Mouse (Mus musculus) cortical plate, adult 2 months (tissue): ENCODE measurements at regions not wholly inside any gene's neighbourhood (a gene's known extent, or its start where the extent isn't known, plus 50 kb on each side); places are given as distances from the start of the nearest gene placed in this dataset.
"Not testable (repeated sequence)": the region's sequence is repeated elsewhere in the genome, so short reads cannot be mapped to it uniquely, and the experiment has no call there.

Source experiments
- H3K27ac ChIP-seq: fragments of 200-500 bp; 2 replicates; pipeline ENCODE4 v1.5.1; 2012; ENCODE audit warnings: low read length, control low read depth, inconsistent platforms; ENCODE audit not compliant: insufficient read depth
- H3K4me1 ChIP-seq: fragments of 200-500 bp; 2 replicates; pipeline ENCODE4 v1.6.1; 2011; ENCODE audit warnings: low read length; ENCODE audit not compliant: control insufficient read depth, insufficient read depth
- H3K4me3 ChIP-seq: fragments of 200-500 bp; 2 replicates; pipeline ENCODE4 v1.5.1; 2011; ENCODE audit warnings: mild to moderate bottlenecking, low read length, control low read depth; ENCODE audit not compliant: insufficient read depth
- CTCF ChIP-seq: fragments of 200-500 bp; IDR thresholded peaks from 2 replicates; pipeline ENCODE4 v1.5.1; 2011; ENCODE audit warnings: mild to moderate bottlenecking, control low read depth, low read length; ENCODE audit not compliant: insufficient read depth; ENCODE audit errors: extremely low read depth
- POLR2A ChIP-seq: fragments of 200-500 bp; IDR thresholded peaks from 2 replicates; pipeline ENCODE4 v1.6.1; 2011; ENCODE audit warnings: mild to moderate bottlenecking, low read length, control low read depth; ENCODE audit not compliant: insufficient read depth; ENCODE audit errors: extremely low read depth

DNA sequence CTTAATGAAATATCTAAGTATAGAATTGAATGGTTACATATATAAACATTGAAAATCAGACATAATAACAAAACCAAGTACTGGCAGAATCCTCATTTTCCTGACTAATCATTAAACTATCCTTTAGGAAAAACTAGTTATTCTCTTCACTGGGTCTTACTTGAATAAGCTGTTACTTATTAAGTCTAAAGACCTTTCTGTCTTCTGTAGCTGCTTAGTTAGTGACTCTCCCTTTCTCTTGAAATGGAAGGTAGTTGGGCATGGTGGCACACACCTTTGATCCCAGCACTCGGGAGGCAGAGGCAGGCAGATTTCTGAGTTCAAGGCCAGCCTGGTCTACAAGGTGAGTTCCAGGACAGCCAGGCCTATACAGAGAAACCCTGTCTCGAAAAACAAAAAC, 135.9 kb upstream of the Abcb5 start:
- not testable (repeated sequence) for H3K27ac ChIP-seq, H3K4me1 ChIP-seq

DNA sequence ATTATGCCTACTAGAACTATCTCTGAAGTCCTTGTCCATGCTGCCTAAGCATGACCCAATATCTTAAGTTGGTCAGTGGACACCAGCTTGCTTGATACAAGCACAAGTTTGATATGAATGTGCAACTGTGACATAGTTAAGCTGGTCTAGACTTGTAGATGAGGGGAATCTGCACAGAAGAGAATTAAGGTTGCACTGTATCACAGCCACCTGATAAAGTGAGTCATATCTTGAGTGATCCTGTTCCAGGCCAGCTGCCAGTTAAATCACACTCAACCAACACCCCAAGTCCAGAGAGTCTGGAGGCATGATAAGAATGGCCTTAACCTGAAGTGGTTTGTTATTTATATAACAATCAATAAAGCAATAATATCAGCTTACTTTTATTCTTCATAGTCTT, 133.5 kb upstream of the Abcb5 start:
- TF ChIP-seq CTCF (no peak), POLR2A (no peak)

More for the DNA sequence above, 135.9 kb upstream of the Abcb5 start:
- H3K4me3 ChIP-seq, result not testable (repeated sequence)

DNA sequence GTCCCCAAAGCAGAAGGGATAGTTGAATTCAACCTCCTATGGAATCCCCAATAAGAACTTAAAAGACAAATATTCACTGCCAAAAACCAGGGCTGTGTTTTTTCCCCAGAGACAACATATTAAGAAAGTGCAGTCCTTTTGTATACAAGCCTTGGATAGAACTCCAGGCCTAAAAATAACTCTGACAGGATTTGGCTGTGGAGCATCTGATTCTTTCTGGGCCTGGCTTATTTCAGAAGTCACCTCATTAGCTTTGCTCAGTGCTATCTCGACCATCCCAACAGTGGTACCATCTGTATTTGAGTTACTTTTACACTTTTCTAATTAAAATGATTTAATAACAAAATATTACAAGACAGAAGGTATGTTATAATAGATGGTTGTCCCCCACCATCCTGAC, 131.6 kb upstream of the Abcb5 start:
- no peak overlapping the region for H3K27ac ChIP-seq
- no peak overlapping the region for H3K4me3 ChIP-seq
- no peaks in the 10 kb centered on the region for H3K4me1 ChIP-seq
- no peak for TF ChIP-seq POLR2A
- no peak for TF ChIP-seq CTCF

More for the DNA sequence above, 133.5 kb upstream of the Abcb5 start:
- no peaks in the 10 kb centered on the region for H3K4me1 ChIP-seq
- H3K27ac ChIP-seq, result no peak overlapping the region
- H3K4me3 ChIP-seq, result no peak overlapping the region

DNA sequence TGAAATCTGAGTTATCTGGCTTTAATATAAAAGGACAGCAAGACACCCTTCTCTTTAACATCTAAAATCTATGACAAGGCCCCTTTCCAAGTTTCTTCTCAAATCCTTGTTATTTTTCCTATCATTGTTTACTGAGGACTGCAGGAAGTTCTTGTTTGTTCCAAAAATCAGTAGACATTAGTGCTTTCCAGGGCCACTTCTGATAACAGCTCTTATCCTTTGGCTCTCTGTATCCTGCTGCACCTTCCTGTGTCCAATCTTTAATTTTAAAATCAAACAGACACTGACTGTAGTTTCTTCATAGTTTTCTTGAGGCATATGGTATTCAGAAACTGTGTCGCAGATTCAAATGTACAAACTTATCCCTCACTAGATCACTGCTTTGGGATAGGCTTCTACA, 128.1 kb upstream of the Abcb5 start:
- Histone ChIP-seq H3K4me1 (no peaks in the 10 kb centered on the region), H3K4me3 (no peak overlapping the region), H3K27ac (no peak overlapping the region)
- TF ChIP-seq POLR2A (no peak), CTCF (no peak)

DNA sequence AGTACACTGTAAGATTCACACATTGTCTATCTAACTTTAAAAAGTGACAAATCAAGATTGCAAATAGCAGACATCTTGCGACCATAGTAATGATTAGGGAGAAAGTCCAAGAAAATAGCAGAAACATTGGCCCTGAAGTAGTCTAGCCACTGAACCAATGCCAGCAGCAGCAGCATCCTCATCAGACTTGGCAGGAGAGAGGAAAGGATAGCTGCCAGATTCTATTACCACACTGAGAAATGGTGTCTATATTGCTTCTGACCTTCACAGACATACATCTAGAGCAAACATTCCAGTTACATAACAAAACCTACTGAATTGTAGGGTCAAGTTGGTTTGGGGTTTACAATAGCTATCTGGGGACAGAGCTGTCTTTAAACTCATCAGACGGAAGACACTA, 127.2 kb upstream of the Abcb5 start:
- Histone ChIP-seq H3K27ac (no peak overlapping the region), H3K4me3 (no peak overlapping the region), H3K4me1 (no peaks in the 10 kb centered on the region)
- no peak for TF ChIP-seq POLR2A
- TF ChIP-seq CTCF, result no peak

DNA sequence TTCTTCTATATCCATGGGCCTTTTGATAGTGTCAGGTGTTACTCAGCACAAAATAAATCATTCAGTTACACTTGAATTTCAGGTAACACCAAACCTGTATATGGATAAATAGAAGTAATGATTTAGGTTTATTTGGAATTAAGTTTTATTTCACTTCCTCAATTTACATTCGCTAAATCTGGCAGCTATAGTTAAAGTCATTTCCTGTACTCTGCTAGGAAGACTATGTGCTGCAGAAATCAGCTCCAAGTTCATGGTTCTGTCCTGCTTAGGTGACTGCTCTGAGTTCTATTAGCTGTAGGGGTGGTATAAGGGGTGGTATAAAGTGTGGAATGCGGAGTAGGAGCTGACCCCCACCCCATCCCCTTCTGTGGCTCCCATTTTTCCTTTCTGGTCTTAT, 123.1 kb upstream of the Abcb5 start:
- TF ChIP-seq POLR2A (no peak), CTCF (no peak)
- Histone ChIP-seq H3K27ac (no peak overlapping the region), H3K4me1 (no peaks in the 10 kb centered on the region), H3K4me3 (no peak overlapping the region)

DNA sequence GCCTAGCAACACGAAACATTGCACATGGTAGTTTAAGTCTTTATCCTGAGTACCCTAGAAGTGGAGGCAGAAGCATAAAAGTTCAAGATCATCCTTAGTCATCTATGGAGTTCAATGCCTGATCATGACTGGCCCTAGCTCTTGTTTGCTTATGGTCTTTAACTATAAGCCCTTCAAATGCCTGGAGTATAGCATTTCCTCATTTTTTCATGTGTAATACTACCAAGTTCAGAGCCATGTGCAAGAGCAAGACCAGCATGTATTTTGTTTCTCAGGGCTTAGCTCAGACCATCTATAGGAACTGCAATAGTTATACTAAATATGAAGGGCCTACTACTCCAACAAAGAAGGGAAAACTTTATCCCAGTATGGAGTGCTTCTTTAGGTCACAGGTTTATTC, 122.4 kb upstream of the Abcb5 start:
- TF ChIP-seq POLR2A (no peak), CTCF (no peak)
- Histone ChIP-seq H3K27ac (no peak overlapping the region), H3K4me1 (no peaks in the 10 kb centered on the region), H3K4me3 (no peak overlapping the region)

DNA sequence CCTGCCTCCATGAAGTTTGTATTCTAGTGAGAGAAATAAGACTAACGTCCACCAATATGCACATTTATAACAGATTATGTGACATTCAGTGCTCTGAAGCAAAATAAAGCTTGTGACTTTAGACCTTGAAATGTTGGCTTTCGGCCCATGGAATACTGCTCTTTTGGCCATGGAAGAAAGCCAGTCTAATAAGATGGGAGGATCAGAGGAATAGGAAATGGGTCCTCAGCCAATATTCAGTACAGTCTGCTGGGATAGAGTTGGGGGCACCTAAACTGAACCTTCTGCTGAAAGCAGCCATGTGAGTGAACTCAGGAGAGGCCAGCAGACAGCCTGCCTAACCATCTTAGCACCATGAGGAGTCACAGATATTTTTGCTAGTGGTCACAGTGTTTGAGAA, 118.6 kb upstream of the Abcb5 start:
- Histone ChIP-seq H3K4me3 (no peak overlapping the region), H3K27ac (no peak overlapping the region), H3K4me1 (no peaks in the 10 kb centered on the region)
- TF ChIP-seq CTCF (no peak), POLR2A (no peak)

DNA sequence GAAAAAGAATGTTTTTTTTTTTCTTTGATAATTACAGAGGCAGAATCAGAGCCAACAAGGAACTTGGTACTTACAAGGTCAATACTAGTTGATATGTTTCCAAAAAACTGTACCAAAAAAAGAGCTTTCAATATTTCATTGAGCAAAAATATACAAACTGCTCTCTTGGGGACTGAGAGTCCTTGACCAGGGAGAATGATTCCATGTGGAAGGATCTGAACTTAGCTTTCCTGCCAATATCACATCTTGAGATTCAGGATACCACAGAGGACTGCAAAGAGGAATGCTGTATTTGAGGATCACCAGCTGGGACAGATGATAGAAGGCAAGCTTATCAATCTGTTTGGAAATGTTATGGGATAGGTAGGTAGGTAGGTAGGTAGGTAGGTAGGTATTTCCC, 116.6 kb upstream of the Abcb5 start:
- Histone ChIP-seq H3K4me3 (no peak overlapping the region), H3K4me1 (no peaks in the 10 kb centered on the region), H3K27ac (no peak overlapping the region)
- no peak for TF ChIP-seq CTCF
- no peak for TF ChIP-seq POLR2A

DNA sequence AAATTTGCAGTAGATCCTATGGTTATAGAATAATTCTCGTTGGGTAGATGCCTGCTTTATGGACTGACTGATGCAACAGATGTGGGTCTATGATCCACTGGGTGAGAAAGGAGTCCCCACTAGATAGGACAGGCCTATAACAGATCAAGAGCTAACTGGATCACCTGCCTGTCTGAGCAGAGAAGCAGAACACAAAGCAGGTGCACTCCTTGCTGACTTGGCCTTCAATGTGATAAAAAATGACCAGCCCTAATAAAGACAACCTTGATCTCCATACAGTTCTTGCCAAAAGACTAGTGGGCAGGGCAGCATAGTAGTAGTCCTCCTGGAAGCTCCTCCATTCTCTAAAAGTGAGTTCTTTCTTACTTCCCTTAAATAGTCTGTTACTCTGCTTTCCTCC, 109.6 kb upstream of the Abcb5 start:
- H3K4me3 ChIP-seq, result no peak overlapping the region
- no peaks in the 10 kb centered on the region for H3K4me1 ChIP-seq
- H3K27ac ChIP-seq, result no peak overlapping the region
- TF ChIP-seq CTCF (no peak), POLR2A (no peak)
